8 mouse cellular contexts compared by ENCODE assay signal in genomic region chr5:145114606-145115473, GRCm38 (mm10). TPM values are rescaled to one million over a fixed set of nuclear protein-coding genes. Genes with fewer than 3 reads are reported as not detected.
DNase-seq lines count a peak whose midpoint lies in the region; ATAC-seq and TF ChIP-seq lines count a peak whose summit lies in the region.

No protein-coding gene starts in this region.

- peak overlapping the region; percentile 19; the same call in 1 of the 2 replicates for H3K27ac ChIP-seq in hindbrain, embryonic 16.5 days (ENCODE audit: low read depth, low read length)
- peak overlapping the region; percentile 50 for H3K27ac ChIP-seq in liver, embryonic 12.5 days
- peak overlapping the region; percentile 88 for H3K27ac ChIP-seq in stomach, postnatal 0 days (replicated peaks)

- peak overlapping the region; percentile 43 for H3K4me3 ChIP-seq in hindbrain, embryonic 16.5 days (ENCODE audit: low read length)
- peak overlapping the region; percentile 72 for H3K4me3 ChIP-seq in liver, embryonic 12.5 days
- peak overlapping the region; percentile 84 for H3K4me3 ChIP-seq in myocyte
- H3K4me3 ChIP-seq in stomach, postnatal 0 days (ENCODE audit: low read depth, low read length): peak overlapping the region; percentile 74

- WGBS in hindbrain, embryonic 16.5 days: 18% methylated on average over 39 of the region's 40 CpGs
- WGBS in liver, embryonic 12.5 days (ENCODE audit: insufficient replicate concordance): 6% methylated on average over 32 of the region's 40 CpGs
- WGBS in stomach, postnatal 0 days: 12% methylated on average over 34 of the region's 40 CpGs

- H3K36me3 ChIP-seq in hindbrain, embryonic 16.5 days (ENCODE audit: control insufficient read depth, insufficient read depth, low read length): peaks cover 10% of the 10 kb centered on the region
- H3K36me3 ChIP-seq in liver, embryonic 12.5 days: peaks cover 36% of the 10 kb centered on the region
- H3K36me3 ChIP-seq in myocyte (ENCODE audit: control insufficient read depth, insufficient read depth): no peaks in the 10 kb centered on the region
- H3K36me3 ChIP-seq in stomach, postnatal 0 days (ENCODE audit: control insufficient read depth, insufficient read depth, low read length): peaks cover 2% of the 10 kb centered on the region; the same call in 1 of the 2 replicates

- peak overlapping the region; percentile 65 for H3K9ac ChIP-seq in hindbrain, embryonic 16.5 days (ENCODE audit: low read depth, low read length)
- peak overlapping the region; percentile 73 for H3K9ac ChIP-seq in liver, embryonic 12.5 days
- H3K9ac ChIP-seq in stomach, postnatal 0 days (ENCODE audit: low read length): peak overlapping the region; percentile 84

- H3K4me2 ChIP-seq in hindbrain, embryonic 16.5 days (ENCODE audit: low read length): peak overlapping the region; percentile 59
- H3K4me2 ChIP-seq in liver, embryonic 12.5 days: peak overlapping the region; percentile 97
- peak overlapping the region; percentile 79 for H3K4me2 ChIP-seq in myocyte (ENCODE audit: low read depth)
- H3K4me2 ChIP-seq in stomach, postnatal 0 days (replicated peaks; ENCODE audit: low read depth): peak overlapping the region; percentile 85

- TF ChIP-seq EP300 in stomach, postnatal 0 days (optimal IDR thresholded peaks at IDR 0.05): no peak

- peaks cover 9% of the 10 kb centered on the region for H3K4me1 ChIP-seq in hindbrain, embryonic 16.5 days (ENCODE audit: control insufficient read depth, insufficient read depth, low read depth, low read length)
- peaks cover 52% of the 10 kb centered on the region for H3K4me1 ChIP-seq in liver, embryonic 12.5 days
- H3K4me1 ChIP-seq in stomach, postnatal 0 days (replicated peaks; ENCODE audit: control insufficient read depth, insufficient read depth): peaks cover 2% of the 10 kb centered on the region; the same call in 1 of the 2 replicates

- H3ac ChIP-seq in myocyte (ENCODE audit: control insufficient read depth, insufficient read length): peak overlapping the region; percentile 24

- TF ChIP-seq CTCF in stomach, postnatal 0 days (IDR thresholded peaks at IDR 0.05; ENCODE audit: low read depth): peak; percentile 18; the same call in 1 of the 2 replicates

- TF ChIP-seq POLR2A in myocyte (IDR thresholded peaks at IDR 0.05; ENCODE audit: insufficient read length, low read depth): no peak

- H3K79me2 ChIP-seq in myocyte (ENCODE audit: control insufficient read depth, insufficient read depth): peaks cover 49% of the 10 kb centered on the region

- H3K9me3 ChIP-seq in hindbrain, embryonic 16.5 days (ENCODE audit: control insufficient read depth, low read length): no peaks in the 10 kb centered on the region
- H3K9me3 ChIP-seq in liver, embryonic 12.5 days (replicated peaks): peaks cover 8% of the 10 kb centered on the region
- H3K9me3 ChIP-seq in stomach, postnatal 0 days (ENCODE audit: control insufficient read depth, low read length): no peaks in the 10 kb centered on the region

- peaks cover 5% of the 10 kb centered on the region; the same call in 1 of the 2 replicates for H3K27me3 ChIP-seq in hindbrain, embryonic 16.5 days (replicated peaks; ENCODE audit: control insufficient read depth, insufficient read depth, low read length)
- no peaks in the 10 kb centered on the region for H3K27me3 ChIP-seq in liver, embryonic 12.5 days (replicated peaks)
- no peaks in the 10 kb centered on the region for H3K27me3 ChIP-seq in myocyte (ENCODE audit: control insufficient read depth, insufficient read depth, insufficient read length)
- no peaks in the 10 kb centered on the region for H3K27me3 ChIP-seq in stomach, postnatal 0 days (ENCODE audit: control insufficient read depth, insufficient read depth, low read length)

- DNase-seq in cerebellum, postnatal 14 days: peak; percentile 40 to 58
- DNase-seq in adrenal gland, postnatal 14 days: peak; percentile 83
- peak; percentile 77 for DNase-seq in gastrocnemius, postnatal 10 days
- peak; percentile 74 for DNase-seq in stomach, postnatal 0 days (ENCODE audit: low spot score)

- no peak for ATAC-seq in cerebellum, adult (ENCODE audit: insufficient number of reproducible peaks, low FRiP score, low TSS enrichment)
- ATAC-seq in hindbrain, embryonic 16.5 days: 0 out of 2 replicates have a peak, but pooled peaks have one; percentile 4
- ATAC-seq in liver, embryonic 12.5 days: peak; percentile 50
- ATAC-seq in stomach, postnatal 0 days (ENCODE audit: low FRiP score, low TSS enrichment): peak; percentile 38

TF ChIP-seq in myocyte, 11 proteins besides CTCF, POLR2A, EP300 and RAD21:
- TF ChIP-seq TCF12 (IDR thresholded peaks at IDR 0.05; ENCODE audit: insufficient read depth, poor library complexity, severe bottlenecking): no peak
- TF ChIP-seq MYOD1 (IDR thresholded peaks at IDR 0.05; ENCODE audit: control insufficient read depth in 1 of 3, insufficient read length in 2 of 3, low read depth in 2 of 3): no peak
- TF ChIP-seq SRF (IDR thresholded peaks at IDR 0.05; ENCODE audit: control insufficient read depth, insufficient read length, low read depth): no peak
- TF ChIP-seq POLR2AphosphoS2 (IDR thresholded peaks at IDR 0.05; ENCODE audit: insufficient read length, low read depth): no peak

RNA-seq across cellular contexts. Expression of gene Arpc1b, which starts 0.8 kb away (rescaled TPM):
- total RNA-seq in adrenal gland, postnatal 14 days (2021): 205 and 257 TPM in 2 replicates
- total RNA-seq in gastrocnemius, postnatal 10 days (2021): 10 to 100 TPM; 78.4 to 98.3 TPM
- 72.7 and 84.8 TPM in 2 replicates for polyA plus RNA-seq in hindbrain, embryonic 16.5 days (2015; fragmentation: Nextera tagmentation; extraction: Ambion mirVana)
- polyA plus RNA-seq in liver, embryonic 12.5 days (2016; fragmentation: Nextera tagmentation; extraction: Ambion mirVana): 175 and 180 TPM in 2 replicates
- polyA plus RNA-seq in myocyte (2012; fragmentation: generic; extraction: Trizol): 482 TPM
- 283 and 304 TPM in 2 replicates for polyA plus RNA-seq in stomach, postnatal 0 days (2015; fragmentation: Nextera tagmentation; extraction: Ambion mirVana)

RNA-seq across cellular contexts. Expression of gene Pdap1, which starts 25.2 kb away (rescaled TPM):
- 101 and 108 TPM in 2 replicates for total RNA-seq in adrenal gland, postnatal 14 days (2021)
- 10 to 100 TPM; 70.6 to 74.2 TPM for total RNA-seq in gastrocnemius, postnatal 10 days (2021)
- polyA plus RNA-seq in hindbrain, embryonic 16.5 days (2015; fragmentation: Nextera tagmentation; extraction: Ambion mirVana): 90.9 and 98.7 TPM in 2 replicates
- polyA plus RNA-seq in liver, embryonic 12.5 days (2016; fragmentation: Nextera tagmentation; extraction: Ambion mirVana): 78.0 and 80.6 TPM in 2 replicates
- polyA plus RNA-seq in myocyte (2012; fragmentation: generic; extraction: Trizol): 98.9 TPM
- 51.1 and 62.0 TPM in 2 replicates for polyA plus RNA-seq in stomach, postnatal 0 days (2015; fragmentation: Nextera tagmentation; extraction: Ambion mirVana)

RNA-seq across cellular contexts. Expression of gene Bud31, which starts 25.3 kb away (rescaled TPM):
- total RNA-seq in adrenal gland, postnatal 14 days (2021): 106 and 112 TPM in 2 replicates
- total RNA-seq in gastrocnemius, postnatal 10 days (2021): 10 to 100 TPM; 66.9 to 70.9 TPM
- 164 and 169 TPM in 2 replicates for polyA plus RNA-seq in hindbrain, embryonic 16.5 days (2015; fragmentation: Nextera tagmentation; extraction: Ambion mirVana)
- 171 TPM in 2 replicates for polyA plus RNA-seq in liver, embryonic 12.5 days (2016; fragmentation: Nextera tagmentation; extraction: Ambion mirVana)
- 130 TPM for polyA plus RNA-seq in myocyte (2012; fragmentation: generic; extraction: Trizol)
- polyA plus RNA-seq in stomach, postnatal 0 days (2015; fragmentation: Nextera tagmentation; extraction: Ambion mirVana): 128 and 129 TPM in 2 replicates

RNA-seq across cellular contexts. Expression of gene Kpna7, which starts 31.0 kb away (rescaled TPM):
- total RNA-seq in adrenal gland, postnatal 14 days (2021): not detected in 2 replicates
- not detected for total RNA-seq in gastrocnemius, postnatal 10 days (2021)
- not detected in 2 replicates for polyA plus RNA-seq in hindbrain, embryonic 16.5 days (2015; fragmentation: Nextera tagmentation; extraction: Ambion mirVana)
- 0.05 TPM in 2 replicates for polyA plus RNA-seq in liver, embryonic 12.5 days (2016; fragmentation: Nextera tagmentation; extraction: Ambion mirVana)
- not detected for polyA plus RNA-seq in myocyte (2012; fragmentation: generic; extraction: Trizol)
- 0.10 and 0.17 TPM in 2 replicates for polyA plus RNA-seq in stomach, postnatal 0 days (2015; fragmentation: Nextera tagmentation; extraction: Ambion mirVana)

RNA-seq across cellular contexts. Expression of gene Arpc1a, which starts 31.2 kb away (rescaled TPM):
- 101 and 105 TPM in 2 replicates for total RNA-seq in adrenal gland, postnatal 14 days (2021)
- 10 to 100 TPM; 42.7 to 43.7 TPM for total RNA-seq in gastrocnemius, postnatal 10 days (2021)
- polyA plus RNA-seq in hindbrain, embryonic 16.5 days (2015; fragmentation: Nextera tagmentation; extraction: Ambion mirVana): 234 and 235 TPM in 2 replicates
- polyA plus RNA-seq in liver, embryonic 12.5 days (2016; fragmentation: Nextera tagmentation; extraction: Ambion mirVana): 74.5 and 75.5 TPM in 2 replicates
- 67.2 TPM for polyA plus RNA-seq in myocyte (2012; fragmentation: generic; extraction: Trizol)
- polyA plus RNA-seq in stomach, postnatal 0 days (2015; fragmentation: Nextera tagmentation; extraction: Ambion mirVana): 142 and 145 TPM in 2 replicates

Comparison
In these comparisons a context has a peak if more than half of its experiments do, and no peak if none do; other contexts are left out.
1. H3K27ac ChIP-seq: peak in every context shown above with its lines; median percentile 88 in stomach, postnatal 0 days; 50 in liver, embryonic 12.5 days; 19 in hindbrain, embryonic 16.5 days.